Mouse (Mus musculus) liver, embryonic 13.5 days (tissue): ENCODE results near the gene Gpr182. TPM values are rescaled to one million over a fixed set of nuclear protein-coding genes. Genes with fewer than 3 reads are reported as not detected.

Experiments used
- ATAC-seq: fragments of 200-750 bp; cut with Nextera tagmentation; 2 replicates; pipeline ENCODE4 v1.8.0; 2017; ENCODE audit warnings: low read depth, mild to moderate bottlenecking, moderate number of reproducible peaks, moderate library complexity
- DNase-seq: peaks from one replicate; pipeline ENCODE4 v3.0.0; 2022
- H3K27ac ChIP-seq: fragments of 300-500 bp; sonication (generic); 2 replicates; pipeline ENCODE4 v1.5.1; 2015; ENCODE audit warnings: moderate library complexity, mild to moderate bottlenecking, inconsistent platforms
- H3K27me3 ChIP-seq: fragments of 300-500 bp; sonication (generic); 2 replicates; pipeline ENCODE4 v1.6.1; 2015; ENCODE audit warnings: mild to moderate bottlenecking, inconsistent platforms
- H3K36me3 ChIP-seq: fragments of 300-500 bp; sonication (generic); 2 replicates; pipeline ENCODE4 v1.6.1; 2015; ENCODE audit warnings: mild to moderate bottlenecking, inconsistent platforms
- H3K4me1 ChIP-seq: fragments of 300-500 bp; sonication (generic); replicated peaks from 2 replicates; pipeline ENCODE4 v1.6.1; 2015; ENCODE audit warnings: inconsistent platforms
- H3K4me2 ChIP-seq: fragments of 300-500 bp; sonication (generic); 2 replicates; pipeline ENCODE4 v1.6.1; 2015; ENCODE audit warnings: inconsistent platforms, mild to moderate bottlenecking, moderate library complexity
- H3K4me3 ChIP-seq: fragments of 300-500 bp; sonication (generic); replicated peaks from 2 replicates; pipeline ENCODE4 v1.5.1; 2015; ENCODE audit warnings: mild to moderate bottlenecking, inconsistent platforms
- H3K9ac ChIP-seq: fragments of 300-500 bp; sonication (generic); 2 replicates; pipeline ENCODE4 v1.6.1; 2015; ENCODE audit warnings: mild to moderate bottlenecking, inconsistent platforms
- H3K9me3 ChIP-seq: fragments of 300-500 bp; sonication (generic); replicated peaks from 2 replicates; pipeline ENCODE4 v1.6.1; 2016; ENCODE audit warnings: inconsistent platforms
- WGBS: fragments of 180-500 bp; shearing (Covaris S2); methylation state at CpG from one replicate; pipeline ENCODE4 v1.1.7; 2015; ENCODE audit not compliant: insufficient replicate concordance; 5-methylcytosine and 5-hydroxymethylcytosine counted together
- polyA plus RNA-seq: library from polyadenylated mRNA; unstranded; fragments of >200 nt; fragmentation: Nextera tagmentation; extraction: Ambion mirVana; gene quantifications from 2 replicates; pipeline ENCODE4 v1.2.1, GENCODE M21; 2015

The Gpr182 gene
- polyA plus RNA-seq, 1 experiment from 2014 or later: 9.0 TPM

- peak; percentile 42 for ATAC-seq
- Histone ChIP-seq H3K36me3 (peaks cover 21% of the 10 kb centered on the region), H3K27me3 (no peaks in the 10 kb centered on the region), H3K9ac (peak overlapping the region; percentile 90), H3K9me3 (no peaks in the 10 kb centered on the region), H3K27ac (peak overlapping the region; percentile 77), H3K4me1 (peaks cover 76% of the 10 kb centered on the region), H3K4me2 (peak overlapping the region; percentile 84), H3K4me3 (peak overlapping the region; percentile 83)
- DNase-seq: no peak
- WGBS: 22% methylated on average over 13 of the region's 13 CpGs
Measured at GRCm38 (mm10) chr10:127738151-127738882, 13.2 kb downstream of the Gpr182 start.

- Histone ChIP-seq H3K4me1 (peaks cover 83% of the 10 kb centered on the region), H3K36me3 (peaks cover 14% of the 10 kb centered on the region), H3K4me2 (no peak overlapping the region), H3K27ac (0 out of 2 replicates have a peak overlapping the region, but pooled peaks have one; percentile 15), H3K4me3 (no peak overlapping the region), H3K9ac (no peak overlapping the region), H3K27me3 (no peaks in the 10 kb centered on the region), H3K9me3 (no peaks in the 10 kb centered on the region)
- ATAC-seq (no peak), DNase-seq (no peak)
- WGBS: 11% methylated on average over 2 of the region's 2 CpGs
Measured at GRCm38 (mm10) chr10:127737552-127737951, 14.0 kb downstream of the Gpr182 start.

GRCm38 (mm10) chr10:127736916-127737315 is 14.6 kb downstream of the Gpr182 start:
- H3K4me1 ChIP-seq: peaks cover 90% of the 10 kb centered on the region
- 35% methylated on average over 4 of the region's 4 CpGs for WGBS
- no peaks in the 10 kb centered on the region for H3K27me3 ChIP-seq
- H3K9me3 ChIP-seq: no peaks in the 10 kb centered on the region
- no peak for ATAC-seq
- peaks cover 7% of the 10 kb centered on the region for H3K36me3 ChIP-seq
- no peak overlapping the region for H3K4me2 ChIP-seq
- peak overlapping the region; percentile 15; the same call in 1 of the 2 replicates for H3K27ac ChIP-seq
- H3K4me3 ChIP-seq: no peak overlapping the region
- no peak overlapping the region for H3K9ac ChIP-seq
- no peak for DNase-seq

DNA sequence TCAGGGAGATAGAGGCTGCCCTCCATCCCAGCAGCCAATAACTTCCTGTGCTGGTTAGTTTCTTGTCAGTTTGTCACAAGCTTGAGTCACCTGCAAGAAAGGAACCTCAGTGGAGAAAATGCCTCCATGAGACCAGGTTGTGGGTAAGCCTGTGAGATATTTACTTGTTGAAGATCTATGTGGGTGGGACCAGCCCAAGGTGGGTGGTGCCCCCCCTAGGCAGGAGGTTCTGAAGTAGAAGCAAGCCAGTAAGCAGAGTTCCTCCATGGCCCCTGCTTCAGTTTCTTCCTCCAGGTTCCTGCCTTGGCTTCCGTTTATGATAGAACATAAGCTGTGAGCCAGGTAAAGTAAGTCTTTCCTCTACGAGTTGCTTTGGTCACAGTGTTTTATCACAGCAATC is 15.3 kb downstream of the Gpr182 start:
- Histone ChIP-seq H3K27me3 (no peaks in the 10 kb centered on the region), H3K36me3 (peaks cover under 1% of the 10 kb centered on the region; the same call in 1 of the 2 replicates), H3K4me1 (peaks cover 94% of the 10 kb centered on the region), H3K27ac (peak overlapping the region; percentile 35), H3K4me3 (no peak overlapping the region), H3K9me3 (no peaks in the 10 kb centered on the region), H3K9ac (no peak overlapping the region), H3K4me2 (no peak overlapping the region)
- WGBS: 40% methylated on average over 2 of the region's 2 CpGs
- no peak for DNase-seq
- no peak for ATAC-seq

- no peak overlapping the region for H3K27ac ChIP-seq
- H3K9ac ChIP-seq: no peak overlapping the region
- no peaks in the 10 kb centered on the region for H3K9me3 ChIP-seq
- H3K27me3 ChIP-seq: no peaks in the 10 kb centered on the region
- H3K36me3 ChIP-seq: no peaks in the 10 kb centered on the region
- peaks cover 95% of the 10 kb centered on the region for H3K4me1 ChIP-seq
- H3K4me2 ChIP-seq: no peak overlapping the region
- DNase-seq (no peak), ATAC-seq (no peak)
- H3K4me3 ChIP-seq: no peak overlapping the region
- WGBS: 29% methylated on average over 5 of the region's 5 CpGs
Measured at GRCm38 (mm10) chr10:127734434-127734833, 17.1 kb downstream of the Gpr182 start.

- 27% methylated on average over 5 of the region's 5 CpGs for WGBS
- peak overlapping the region; percentile 53 for H3K4me2 ChIP-seq
- H3K27me3 ChIP-seq: peaks cover 15% of the 10 kb centered on the region; the same call in 1 of the 2 replicates
Measured at GRCm38 (mm10) chr10:127731397-127731796, 20.1 kb downstream of the Gpr182 start.

GRCm38 (mm10) chr10:127730933-127731310 is 20.6 kb downstream of the Gpr182 start:
- Histone ChIP-seq H3K4me1 (peaks cover 90% of the 10 kb centered on the region), H3K27ac (peak overlapping the region; percentile 83), H3K9ac (peak overlapping the region; percentile 39; the same call in 1 of the 2 replicates), H3K4me3 (no peak overlapping the region), H3K4me2 (peak overlapping the region; percentile 53), H3K36me3 (no peaks in the 10 kb centered on the region), H3K9me3 (no peaks in the 10 kb centered on the region), H3K27me3 (peaks cover 17% of the 10 kb centered on the region)
- 47% methylated on average over 9 of the region's 9 CpGs for WGBS
- ATAC-seq (no peak), DNase-seq (no peak)

More at GRCm38 (mm10) chr10:127731397-127731796, 20.1 kb downstream of the Gpr182 start:
- ATAC-seq: no peak
- Histone ChIP-seq H3K9ac (peak overlapping the region; percentile 39; the same call in 1 of the 2 replicates), H3K9me3 (no peaks in the 10 kb centered on the region), H3K36me3 (no peaks in the 10 kb centered on the region), H3K4me1 (peaks cover 94% of the 10 kb centered on the region), H3K27ac (peak overlapping the region; percentile 83), H3K4me3 (no peak overlapping the region)
- no peak for DNase-seq

DNA sequence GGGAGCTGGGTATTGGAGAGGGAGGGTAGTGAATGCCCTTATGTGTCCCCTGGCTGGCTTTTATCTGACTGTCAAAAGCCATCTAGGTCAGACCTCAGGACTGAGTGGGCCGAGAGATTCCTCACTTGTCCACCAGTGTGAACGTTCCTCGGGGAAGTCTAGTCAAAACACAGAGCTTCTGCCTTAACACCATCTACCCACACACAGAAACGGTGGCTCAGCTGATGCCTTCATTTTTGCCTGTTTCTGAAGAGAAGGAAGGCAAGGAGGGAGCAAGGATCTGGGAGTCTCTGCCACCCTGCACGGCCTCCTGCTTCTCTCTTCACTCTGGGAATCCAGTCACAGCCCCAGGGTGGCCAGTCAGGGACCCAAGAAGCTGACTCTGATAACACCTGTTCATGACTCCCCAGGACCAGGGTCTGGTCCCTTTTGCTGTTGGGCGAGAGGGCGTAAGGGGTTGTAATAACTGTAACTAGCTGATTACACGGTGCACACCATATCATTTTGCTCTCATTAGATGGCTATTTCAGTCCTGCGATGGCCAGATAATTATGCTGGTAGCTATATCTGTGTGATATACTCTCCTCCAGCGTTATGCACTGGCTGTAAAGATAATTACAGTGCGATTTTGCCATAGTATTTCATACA is 21.1 kb downstream of the Gpr182 start:
- peak overlapping the region; percentile 53 for H3K9ac ChIP-seq
- H3K9me3 ChIP-seq: no peaks in the 10 kb centered on the region
- H3K36me3 ChIP-seq: no peaks in the 10 kb centered on the region
- 30% methylated on average over 11 of the region's 11 CpGs for WGBS
- peak overlapping the region; percentile 83 for H3K27ac ChIP-seq
- peaks cover 22% of the 10 kb centered on the region for H3K27me3 ChIP-seq
- DNase-seq: peak; percentile 67
- peaks cover 90% of the 10 kb centered on the region for H3K4me1 ChIP-seq
- H3K4me2 ChIP-seq: peak overlapping the region; percentile 53
- ATAC-seq: peak; percentile 92
- no peak overlapping the region for H3K4me3 ChIP-seq

DNA sequence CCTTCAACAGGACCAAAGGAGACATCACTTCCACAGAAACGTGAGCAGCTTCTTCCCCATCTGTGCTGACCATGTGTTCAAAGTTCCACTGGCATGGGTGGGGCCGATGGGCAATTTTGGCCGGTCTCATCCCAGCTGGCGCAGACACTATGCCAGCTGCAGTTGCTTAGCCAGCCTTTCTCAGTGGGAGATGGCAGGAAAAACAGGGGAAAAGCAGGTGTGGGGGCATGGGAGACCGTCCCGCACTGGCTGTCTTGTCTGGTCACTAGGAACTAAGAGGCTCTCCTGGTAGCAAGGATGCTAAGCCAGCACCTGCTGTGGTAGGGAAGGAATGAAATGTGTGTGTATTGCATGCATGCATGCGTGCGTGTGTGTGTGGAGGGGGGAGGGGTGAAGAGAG is 23.1 kb downstream of the Gpr182 start:
- H3K9me3 ChIP-seq: no peaks in the 10 kb centered on the region
- ATAC-seq (no peak), DNase-seq (no peak)
- H3K9ac ChIP-seq: 0 out of 2 replicates have a peak overlapping the region, but pooled peaks have one; percentile 17
- H3K36me3 ChIP-seq: no peaks in the 10 kb centered on the region
- H3K27ac ChIP-seq: no peak overlapping the region
- WGBS: 67% methylated on average over 8 of the region's 8 CpGs
- H3K27me3 ChIP-seq: peaks cover 32% of the 10 kb centered on the region
- H3K4me3 ChIP-seq: no peak overlapping the region
- peak overlapping the region; percentile 21; the same call in 1 of the 2 replicates for H3K4me2 ChIP-seq
- H3K4me1 ChIP-seq: peaks cover 79% of the 10 kb centered on the region

GRCm38 (mm10) chr10:127725136-127725535 is 26.4 kb downstream of the Gpr182 start:
- WGBS: 63% methylated on average over 4 of the region's 4 CpGs
- peaks cover 65% of the 10 kb centered on the region for H3K27me3 ChIP-seq
- H3K9me3 ChIP-seq: no peaks in the 10 kb centered on the region
- H3K4me2 ChIP-seq: peak overlapping the region; percentile 43
- H3K9ac ChIP-seq: 0 out of 2 replicates have a peak overlapping the region, but pooled peaks have one; percentile 33
- peak; percentile 71 for ATAC-seq
- no peaks in the 10 kb centered on the region for H3K36me3 ChIP-seq
- peaks cover 64% of the 10 kb centered on the region for H3K4me1 ChIP-seq
- no peak for DNase-seq
- H3K27ac ChIP-seq: no peak overlapping the region
- peak overlapping the region; percentile 21; the same call in 1 of the 2 replicates for H3K4me3 ChIP-seq

GRCm38 (mm10) chr10:127724178-127724577 is 27.4 kb downstream of the Gpr182 start, which contains the start of gene Tac2:
Gene Tac2 (plus strand): TSS chr10:127724478.
- peaks cover 54% of the 10 kb centered on the region for H3K4me1 ChIP-seq
- no peaks in the 10 kb centered on the region for H3K9me3 ChIP-seq
- ATAC-seq: no peak
- H3K4me3 ChIP-seq: peak within 1 kb of the TSS; percentile 21; the same call in 1 of the 2 replicates
- H3K27me3 ChIP-seq: peaks cover 75% of the 10 kb centered on the region
- 62% methylated on average over 3 of the region's 3 CpGs for WGBS
- H3K4me2 ChIP-seq: peak within 1 kb of the TSS; percentile 43
- no peaks in the 10 kb centered on the region for H3K36me3 ChIP-seq
- no peak within 1 kb of the TSS for H3K27ac ChIP-seq
- DNase-seq: no peak
- 0 out of 2 replicates have a peak within 1 kb of the TSS, but pooled peaks have one; percentile 33 for H3K9ac ChIP-seq
